Mouse (Mus musculus): ENCODE data around the gene Adamts8. TPM values are rescaled to one million over a fixed set of nuclear protein-coding genes. Genes with fewer than 3 reads are reported as not detected.

Gene Adamts8
- polyA plus RNA-seq, 1 experiment from 2014 or later = 0.13 TPM

DNA sequence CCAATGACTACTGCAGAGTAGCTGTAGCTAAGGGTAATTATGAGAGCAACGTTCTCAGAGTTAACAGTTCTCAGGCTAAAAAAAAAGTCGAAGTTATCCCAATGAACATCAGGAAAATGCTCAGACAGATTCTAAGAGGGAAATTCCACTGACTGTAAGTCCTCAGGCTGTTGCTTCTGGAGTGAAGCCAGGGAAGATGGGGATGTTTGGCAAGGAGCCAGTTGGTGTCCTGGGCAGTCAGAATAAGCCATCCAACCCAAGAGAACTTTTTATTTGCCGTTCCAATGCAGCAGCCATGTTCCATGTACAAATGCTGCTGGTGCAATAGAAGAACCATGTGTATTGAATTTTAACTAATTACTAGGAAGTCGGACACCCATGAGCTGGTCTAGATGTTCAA lies 8.2 kb downstream of the Adamts8 start:
- Histone ChIP-seq H3K9ac (no peak overlapping the region), H3K27ac (replicated peaks) (no peak overlapping the region), H3K36me3 (replicated peaks) (no peaks in the 10 kb centered on the region), H3K4me3 (replicated peaks) (no peak overlapping the region), H3K4me1 (replicated peaks) (no peaks in the 10 kb centered on the region), H3K4me2 (no peak overlapping the region), H3K9me3 (replicated peaks) (no peaks in the 10 kb centered on the region), H3K27me3 (peaks cover 6% of the 10 kb centered on the region; the same call in 1 of the 2 replicates)
- ATAC-seq (ENCODE audit: insufficient read depth) = no peak
- WGBS (ENCODE audit: insufficient replicate concordance) = 64% methylated on average over 4 of the region's 4 CpGs

- ATAC-seq (ENCODE audit: insufficient read depth) = no peak
- no peak overlapping the region for H3K4me3 ChIP-seq (replicated peaks)
- no peaks in the 10 kb centered on the region for H3K36me3 ChIP-seq (replicated peaks)
- no peak overlapping the region for H3K9ac ChIP-seq
- H3K27ac ChIP-seq (replicated peaks) = no peak overlapping the region
- H3K4me1 ChIP-seq (replicated peaks) = no peaks in the 10 kb centered on the region
- WGBS (ENCODE audit: insufficient replicate concordance) = 73% methylated on average over 5 of the region's 5 CpGs
- no peaks in the 10 kb centered on the region; the same call in 1 of the 2 replicates for H3K27me3 ChIP-seq
- H3K4me2 ChIP-seq = no peak overlapping the region
- no peaks in the 10 kb centered on the region for H3K9me3 ChIP-seq (replicated peaks)
These were observed 9.1 kb downstream of the Adamts8 start for GRCm38 (mm10) chr9:30951461-30951860.

- no peak overlapping the region for H3K4me2 ChIP-seq
- no peak overlapping the region for H3K9ac ChIP-seq
- no peak overlapping the region for H3K27ac ChIP-seq (replicated peaks)
- no peaks in the 10 kb centered on the region; the same call in 1 of the 2 replicates for H3K27me3 ChIP-seq
- H3K4me1 ChIP-seq (replicated peaks) = no peaks in the 10 kb centered on the region
- no peak for ATAC-seq (ENCODE audit: insufficient read depth)
- 33% methylated on average over 8 of the region's 8 CpGs for WGBS (ENCODE audit: insufficient replicate concordance)
- no peaks in the 10 kb centered on the region for H3K36me3 ChIP-seq (replicated peaks)
- no peak overlapping the region for H3K4me3 ChIP-seq (replicated peaks)
- H3K9me3 ChIP-seq (replicated peaks) = no peaks in the 10 kb centered on the region
These were observed 10.9 kb downstream of the Adamts8 start for GRCm38 (mm10) chr9:30953287-30953686.

DNA sequence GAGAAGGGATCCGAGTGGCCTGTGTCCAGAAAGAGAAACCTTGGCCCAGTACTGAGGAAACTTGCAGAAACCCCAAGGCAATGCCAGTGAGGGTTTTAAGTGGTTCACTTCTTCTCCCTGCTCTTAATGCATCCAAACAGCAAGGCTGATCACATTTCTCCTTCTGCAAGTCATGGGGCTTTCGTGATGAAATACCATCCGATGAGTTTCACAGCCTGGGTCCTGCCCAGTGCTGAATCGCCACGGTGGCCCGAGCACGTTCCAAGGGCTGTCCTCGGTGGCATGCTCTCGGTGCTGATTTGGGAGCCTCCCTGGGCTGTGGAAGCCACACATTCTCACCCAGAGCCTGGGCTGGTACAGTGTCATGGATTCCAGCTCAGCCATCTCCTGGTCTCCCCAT lies 12.9 kb downstream of the Adamts8 start:
- Histone ChIP-seq H3K4me2 (no peak overlapping the region), H3K27me3 (no peaks in the 10 kb centered on the region; the same call in 1 of the 2 replicates), H3K9ac (no peak overlapping the region), H3K4me1 (replicated peaks) (no peaks in the 10 kb centered on the region), H3K36me3 (replicated peaks) (no peaks in the 10 kb centered on the region), H3K27ac (replicated peaks) (no peak overlapping the region), H3K4me3 (replicated peaks) (no peak overlapping the region), H3K9me3 (replicated peaks) (no peaks in the 10 kb centered on the region)
- no peak for ATAC-seq (ENCODE audit: insufficient read depth)
- WGBS (ENCODE audit: insufficient replicate concordance) = 69% methylated on average over 9 of the region's 9 CpGs

DNA sequence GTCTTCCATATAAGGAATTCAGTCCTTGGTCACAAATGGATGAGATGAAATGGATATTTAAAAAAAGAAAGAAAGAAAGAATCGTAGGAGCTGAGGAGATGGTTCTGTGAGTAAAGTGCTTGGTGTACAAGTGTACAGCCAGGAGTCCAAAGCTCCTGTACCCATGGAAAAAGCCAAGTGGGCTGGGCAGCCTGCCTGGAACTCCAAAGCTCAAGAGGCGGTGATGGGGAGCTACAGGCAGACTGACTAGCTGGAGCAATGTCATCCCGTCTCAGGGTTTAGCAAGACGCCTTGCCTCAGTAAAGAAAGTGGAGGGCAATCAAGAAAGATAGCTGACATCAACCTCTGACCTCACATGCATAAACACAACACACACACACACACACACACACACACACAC lies 21.4 kb downstream of the Adamts8 start:
- H3K9me3 ChIP-seq (replicated peaks) = no peaks in the 10 kb centered on the region
- H3K4me3 ChIP-seq (replicated peaks) = no peak overlapping the region
- H3K36me3 ChIP-seq (replicated peaks) = no peaks in the 10 kb centered on the region
- H3K9ac ChIP-seq = no peak overlapping the region
- no peaks in the 10 kb centered on the region for H3K4me1 ChIP-seq (replicated peaks)
- no peak overlapping the region for H3K4me2 ChIP-seq
- no peaks in the 10 kb centered on the region for H3K27me3 ChIP-seq
- WGBS (ENCODE audit: insufficient replicate concordance) = 62% methylated on average over 4 of the region's 4 CpGs
- no peak overlapping the region for H3K27ac ChIP-seq (replicated peaks)
- ATAC-seq (ENCODE audit: insufficient read depth) = no peak

GRCm38 (mm10) chr9:30964685-30965084 lies 22.3 kb downstream of the Adamts8 start:
- no peaks in the 10 kb centered on the region for H3K9me3 ChIP-seq (replicated peaks)
- H3K4me1 ChIP-seq (replicated peaks) = no peaks in the 10 kb centered on the region
- no peak overlapping the region for H3K9ac ChIP-seq
- no peak for ATAC-seq (ENCODE audit: insufficient read depth)
- H3K27ac ChIP-seq (replicated peaks) = no peak overlapping the region
- no peak overlapping the region for H3K4me3 ChIP-seq (replicated peaks)
- no peaks in the 10 kb centered on the region for H3K36me3 ChIP-seq (replicated peaks)
- H3K27me3 ChIP-seq = no peaks in the 10 kb centered on the region
- H3K4me2 ChIP-seq = no peak overlapping the region
- 52% methylated on average over 10 of the region's 10 CpGs for WGBS (ENCODE audit: insufficient replicate concordance)

DNA sequence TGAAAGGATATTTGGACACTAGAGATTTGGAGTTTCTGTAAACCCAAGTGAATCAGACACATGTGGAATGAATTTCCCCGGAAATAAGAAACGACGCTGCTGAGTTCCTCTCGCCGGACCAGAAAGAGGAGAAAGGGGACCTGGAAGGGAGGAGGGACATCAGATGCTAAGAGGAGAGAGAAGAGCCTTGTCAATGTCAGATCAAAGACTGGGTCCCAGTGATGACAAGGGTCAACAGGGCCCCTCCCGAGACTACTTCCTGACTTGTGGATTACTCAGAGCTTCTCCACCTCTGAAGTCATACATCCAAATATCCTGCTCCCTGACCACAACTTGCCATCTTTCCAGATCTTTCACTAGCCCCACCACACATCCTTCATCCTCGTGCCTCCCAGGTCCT lies 24.5 kb downstream of the Adamts8 start:
- H3K9me3 ChIP-seq (replicated peaks) = no peaks in the 10 kb centered on the region
- no peak overlapping the region for H3K4me3 ChIP-seq (replicated peaks)
- no peaks in the 10 kb centered on the region for H3K27me3 ChIP-seq
- H3K4me2 ChIP-seq = no peak overlapping the region
- WGBS (ENCODE audit: insufficient replicate concordance) = 34% methylated on average over 7 of the region's 7 CpGs
- H3K9ac ChIP-seq = no peak overlapping the region
- no peak for ATAC-seq (ENCODE audit: insufficient read depth)
- H3K4me1 ChIP-seq (replicated peaks) = no peaks in the 10 kb centered on the region
- H3K27ac ChIP-seq (replicated peaks) = no peak overlapping the region
- H3K36me3 ChIP-seq (replicated peaks) = no peaks in the 10 kb centered on the region

- Histone ChIP-seq H3K36me3 (replicated peaks) (no peaks in the 10 kb centered on the region), H3K27me3 (no peaks in the 10 kb centered on the region), H3K9ac (no peak overlapping the region), H3K9me3 (replicated peaks) (no peaks in the 10 kb centered on the region), H3K4me1 (replicated peaks) (no peaks in the 10 kb centered on the region), H3K4me3 (replicated peaks) (no peak overlapping the region), H3K27ac (replicated peaks) (no peak overlapping the region), H3K4me2 (no peak overlapping the region)
- 59% methylated on average over 6 of the region's 6 CpGs for WGBS (ENCODE audit: insufficient replicate concordance)
- no peak for ATAC-seq (ENCODE audit: insufficient read depth)
These were observed 25.8 kb downstream of the Adamts8 start for GRCm38 (mm10) chr9:30968130-30968529.

DNA sequence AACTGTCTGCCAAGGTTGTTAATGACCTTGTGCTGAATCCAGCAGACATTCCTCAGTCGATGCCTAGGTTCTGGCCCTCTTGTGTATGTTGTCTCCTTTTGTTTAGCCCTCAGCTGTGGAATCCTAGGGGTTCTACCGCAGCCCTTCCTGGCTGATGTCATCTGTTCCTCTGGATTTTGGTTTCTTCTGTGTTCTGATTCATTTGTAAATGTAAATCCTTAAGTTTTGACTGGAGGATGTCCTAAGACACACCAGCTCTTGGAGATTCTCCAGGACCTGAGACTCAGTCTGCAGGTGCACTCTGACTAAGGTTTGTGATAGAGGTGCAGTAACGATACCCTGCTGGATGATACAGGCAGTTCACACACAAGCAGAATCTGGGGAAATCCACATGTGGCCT lies 27.6 kb downstream of the Adamts8 start:
- ATAC-seq (ENCODE audit: insufficient read depth) = no peak
- 51% methylated on average over 3 of the region's 3 CpGs for WGBS (ENCODE audit: insufficient replicate concordance)

GRCm38 (mm10) chr9:30971967-30972366 lies 29.6 kb downstream of the Adamts8 start:
- H3K27me3 ChIP-seq = no peaks in the 10 kb centered on the region
- H3K4me3 ChIP-seq (replicated peaks) = no peak overlapping the region
- H3K9ac ChIP-seq = no peak overlapping the region
- H3K4me2 ChIP-seq = no peak overlapping the region
- ATAC-seq (ENCODE audit: insufficient read depth) = no peak
- H3K4me1 ChIP-seq (replicated peaks) = no peaks in the 10 kb centered on the region
- no peaks in the 10 kb centered on the region for H3K9me3 ChIP-seq (replicated peaks)
- WGBS (ENCODE audit: insufficient replicate concordance) = 38% methylated on average over 4 of the region's 4 CpGs
- no peaks in the 10 kb centered on the region for H3K36me3 ChIP-seq (replicated peaks)
- H3K27ac ChIP-seq (replicated peaks) = no peak overlapping the region

More for the DNA sequence above, 27.6 kb downstream of the Adamts8 start:
- Histone ChIP-seq H3K4me1 (replicated peaks) (no peaks in the 10 kb centered on the region), H3K4me3 (replicated peaks) (no peak overlapping the region), H3K27ac (replicated peaks) (no peak overlapping the region), H3K4me2 (no peak overlapping the region), H3K9me3 (replicated peaks) (no peaks in the 10 kb centered on the region), H3K9ac (no peak overlapping the region), H3K36me3 (replicated peaks) (no peaks in the 10 kb centered on the region), H3K27me3 (no peaks in the 10 kb centered on the region)

GRCm38 (mm10) chr9:30976339-30977023 lies 34.1 kb downstream of the Adamts8 start:
- no peak for ATAC-seq (ENCODE audit: insufficient read depth)
- 59% methylated on average over 11 of the region's 11 CpGs for WGBS (ENCODE audit: insufficient replicate concordance)
- H3K27ac ChIP-seq (replicated peaks) = no peak overlapping the region

DNA sequence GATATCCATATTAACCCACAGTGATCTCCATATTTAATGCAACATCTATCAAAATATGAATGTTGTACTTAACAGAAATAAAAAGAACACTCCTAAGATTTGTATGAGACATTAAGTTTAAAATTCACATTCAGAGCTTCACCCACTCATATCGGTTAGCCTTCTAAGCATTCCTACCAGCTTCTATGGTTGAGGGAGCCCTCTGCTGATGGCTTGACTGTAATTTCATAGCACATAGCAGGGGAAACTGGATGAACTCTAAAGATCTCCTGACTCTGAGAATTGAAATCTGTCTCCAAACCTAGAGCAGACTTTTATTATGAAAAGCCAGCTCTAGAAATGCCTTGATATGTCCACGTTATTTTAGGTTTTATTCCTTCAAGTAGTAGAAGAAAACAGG lies 38.1 kb downstream of the Adamts8 start:
- Histone ChIP-seq H3K27ac (replicated peaks) (no peak overlapping the region), H3K4me1 (replicated peaks) (no peaks in the 10 kb centered on the region), H3K9ac (no peak overlapping the region), H3K4me3 (replicated peaks) (no peak overlapping the region), H3K9me3 (replicated peaks) (no peaks in the 10 kb centered on the region), H3K4me2 (no peak overlapping the region), H3K27me3 (no peaks in the 10 kb centered on the region), H3K36me3 (replicated peaks) (no peaks in the 10 kb centered on the region)
- no peak for ATAC-seq (ENCODE audit: insufficient read depth)
- 62% methylated on average over 2 of the region's 2 CpGs for WGBS (ENCODE audit: insufficient replicate concordance)

More at GRCm38 (mm10) chr9:30976339-30977023, 34.1 kb downstream of the Adamts8 start:
- H3K4me1 ChIP-seq (replicated peaks) = no peaks in the 10 kb centered on the region
- no peaks in the 10 kb centered on the region for H3K36me3 ChIP-seq (replicated peaks)
- no peak overlapping the region for H3K4me2 ChIP-seq
- H3K9ac ChIP-seq = no peak overlapping the region
- H3K4me3 ChIP-seq (replicated peaks) = no peak overlapping the region
- H3K9me3 ChIP-seq (replicated peaks) = no peaks in the 10 kb centered on the region
- no peaks in the 10 kb centered on the region for H3K27me3 ChIP-seq
